ENCODE assay signal across 8 mouse cellular contexts in genomic region chr3:89953420-89953819, GRCm38 (mm10). TPM values are rescaled to one million over a fixed set of nuclear protein-coding genes. Genes with fewer than 3 reads are reported as not detected.
DNase-seq lines count a peak whose midpoint lies in the region; TF ChIP-seq lines count a peak whose summit lies in the region.

No protein-coding gene starts in this region.

- H3K27ac ChIP-seq in CH12.LX (ENCODE audit: insufficient read depth, low read depth): no peak overlapping the region
- no peak overlapping the region for H3K27ac ChIP-seq in heart, embryonic 10.5 days

- dilution Hi-C loops in CH12.LX (cut with MboI; ENCODE audit: extremely low pct_ligation_motif_present, extremely low pct_unique_long_range_greater_than_20kb, low sequenced_read_pairs): no loop called here

- TF ChIP-seq POLR2A in CH12.LX (IDR thresholded peaks at IDR 0.05; ENCODE audit: low read depth, low read length): no peak

- WGBS in heart, embryonic 10.5 days: 8% methylated on average over 4 of the region's 4 CpGs

- H3K36me3 ChIP-seq in CH12.LX (replicated peaks in 1 of 2; ENCODE audit: control insufficient read depth in 1 of 2, insufficient read depth in 1 of 2, low read length in 1 of 2): peaks cover 75 to 95% of the 10 kb centered on the region in 2 experiments
- H3K36me3 ChIP-seq in heart, embryonic 10.5 days: peaks cover 98% of the 10 kb centered on the region

- peak; percentile 78 to 96 for TF ChIP-seq CTCF in CH12.LX (conservative IDR thresholded peaks at IDR 0.05 in 1 of 2, IDR thresholded peaks at IDR 0.05 in 1 of 2; ENCODE audit: low read depth in 2 of 2, low read length in 2 of 2)

- TF ChIP-seq EP300 in CH12.LX (IDR thresholded peaks at IDR 0.05; ENCODE audit: low read length): no peak

- no peaks in the 10 kb centered on the region for H3K27me3 ChIP-seq in CH12.LX (replicated peaks)
- no peaks in the 10 kb centered on the region for H3K27me3 ChIP-seq in heart, embryonic 10.5 days (ENCODE audit: insufficient read depth, poor library complexity, severe bottlenecking)

- no peak overlapping the region for H3K9ac ChIP-seq in CH12.LX (ENCODE audit: insufficient read depth, low read depth)

- H3K4me1 ChIP-seq in CH12.LX (ENCODE audit: control insufficient read depth in 1 of 2, insufficient read depth in 2 of 2): peaks cover 1 to 25% of the 10 kb centered on the region in 2 experiments; a peak in 3 of 4 replicates
- 0 out of 2 replicates have a peak, but pooled peaks cover 2% of the 10 kb centered on the region for H3K4me1 ChIP-seq in heart, embryonic 10.5 days

- in situ Hi-C loops in CH12.LX (cut with MboI; ENCODE audit: low pct_ligation_motif_present, low pct_unique_long_range_greater_than_20kb, low sequenced_read_pairs): loop anchor here (25.0 kb wide), 1 partner anchor 166 kb away; no protein-coding TSS in a partner anchor

- DNase-seq in CH12.LX (ENCODE audit: extremely low read depth): peak; percentile 84
- peak; percentile 77 for DNase-seq in adrenal gland, adult 18-20 months (ENCODE audit: low spot score in 2 of 2)
- peak; percentile 69 for DNase-seq in embryo, embryonic 9.5 days (ENCODE audit: extremely low spot score)
- peak; percentile 89 for DNase-seq in heart, embryonic 10.5 days (ENCODE audit: low spot score)
- peak; percentile 85 for DNase-seq in layer of hippocampus, adult 11-12 months (ENCODE audit: low spot score)
- peak; percentile 78 for DNase-seq in lung, postnatal 25 days (ENCODE audit: low spot score)
- peak; percentile 78 for DNase-seq in right cerebral cortex, postnatal 14 days
- peak; percentile 48 for DNase-seq in yolk sac, embryonic 10.5 days (ENCODE audit: low spot score)

- H3K79me2 ChIP-seq in CH12.LX (replicated peaks; ENCODE audit: control insufficient read depth, extremely low read depth, insufficient read depth, poor library complexity, severe bottlenecking): no peaks in the 10 kb centered on the region

- peak; percentile 89 for TF ChIP-seq RAD21 in CH12.LX (IDR thresholded peaks at IDR 0.05; ENCODE audit: low read depth, low read length)

- no peak overlapping the region for H3K4me3 ChIP-seq in CH12.LX (replicated peaks in 1 of 3; ENCODE audit: low read depth in 2 of 3, low read length in 2 of 3, poor library complexity in 1 of 3)
- no peak overlapping the region for H3K4me3 ChIP-seq in heart, embryonic 10.5 days

- H3K4me2 ChIP-seq in CH12.LX (ENCODE audit: insufficient read depth, low read depth, poor library complexity, severe bottlenecking): no peak overlapping the region

- peaks cover 2% of the 10 kb centered on the region for H3K9me3 ChIP-seq in CH12.LX (replicated peaks; ENCODE audit: low read length)
- H3K9me3 ChIP-seq in heart, embryonic 10.5 days: no peaks in the 10 kb centered on the region

TF ChIP-seq in CH12.LX, 34 proteins besides CTCF, POLR2A, EP300 and RAD21:
- TF ChIP-seq NELFE (IDR thresholded peaks at IDR 0.05; ENCODE audit: low read depth, low read length) (peak; percentile 48; the same call in 1 of the 2 replicates), MAFK (IDR thresholded peaks at IDR 0.05; ENCODE audit: insufficient replicate concordance, low read length) (no peak), ELF1 (IDR thresholded peaks at IDR 0.05; ENCODE audit: low read depth, low read length) (peak; percentile 55; the same call in 1 of the 2 replicates), USF1 (IDR thresholded peaks at IDR 0.05; ENCODE audit: low read depth, low read length) (no peak), ETS1 (conservative IDR thresholded peaks at IDR 0.05; ENCODE audit: low read depth, low read length) (no peak), JUN (IDR thresholded peaks at IDR 0.05; ENCODE audit: insufficient read depth, low read depth, low read length) (no peak), IRF4 (IDR thresholded peaks at IDR 0.05; ENCODE audit: low read depth, low read length) (no peak), ZKSCAN1 (IDR thresholded peaks at IDR 0.05; ENCODE audit: borderline replicate concordance, low read depth, low read length) (no peak), NRF1 (IDR thresholded peaks at IDR 0.05; ENCODE audit: low read depth, low read length) (no peak), MEF2A (IDR thresholded peaks at IDR 0.05; ENCODE audit: borderline replicate concordance, low read depth, low read length) (no peak), KAT2A (IDR thresholded peaks at IDR 0.05; ENCODE audit: insufficient replicate concordance, low read length) (no peak), SMC3 (IDR thresholded peaks at IDR 0.05; ENCODE audit: low read depth, low read length) (peak; percentile 95), USF2 (conservative IDR thresholded peaks at IDR 0.05; ENCODE audit: low read depth, low read length) (no peak), UBTF (IDR thresholded peaks at IDR 0.05; ENCODE audit: low read depth, low read length) (no peak), MAX (IDR thresholded peaks at IDR 0.05; ENCODE audit: low read length) (no peak), GABPA (IDR thresholded peaks at IDR 0.05; ENCODE audit: insufficient replicate concordance, low read depth, low read length) (no peak), JUND (conservative IDR thresholded peaks at IDR 0.05; ENCODE audit: low read depth, low read length) (no peak), ZC3H11A (IDR thresholded peaks at IDR 0.05; ENCODE audit: low read depth, low read length) (peak; percentile 70), BHLHE40 (IDR thresholded peaks at IDR 0.05; ENCODE audit: low read depth, low read length) (no peak), TBP (conservative IDR thresholded peaks at IDR 0.05; ENCODE audit: low read depth, low read length) (no peak), MXI1 (IDR thresholded peaks at IDR 0.05; ENCODE audit: low read depth, low read length) (no peak), MAZ (IDR thresholded peaks at IDR 0.05; ENCODE audit: low read depth, low read length) (no peak), CHD1 (IDR thresholded peaks at IDR 0.05; ENCODE audit: low read depth, low read length) (no peak), TCF12 (IDR thresholded peaks at IDR 0.05; ENCODE audit: low read depth, low read length) (0 out of 2 replicates have a peak, but pooled peaks have one; percentile 9), MYC (IDR thresholded peaks at IDR 0.05; ENCODE audit: low read depth, low read length) (no peak)

RNA-seq across cellular contexts. Expression of gene Atp8b2, which starts 9.9 kb away (rescaled TPM):
- total RNA-seq in CH12.LX (2012; rRNA removed): 35.8 and 51.8 TPM in 2 replicates
- 33.2 and 34.2 TPM in 2 replicates for total RNA-seq in CH12.LX (2014; rRNA removed)
- 31.3 and 44.4 TPM in 2 replicates for polyA plus RNA-seq in CH12.LX (2012; ENCODE audit: insufficient read length, low read depth)
- total RNA-seq in adrenal gland, adult 18-20 months (2021): 10 to 100 TPM; 26.5 to 39.9 TPM
- 15.3 and 17.7 TPM in 2 replicates for polyA plus RNA-seq in heart, embryonic 10.5 days (2016; fragmentation: Nextera tagmentation; extraction: Ambion mirVana)

RNA-seq across cellular contexts. Expression of gene Il6ra, which starts 40.4 kb away (rescaled TPM):
- total RNA-seq in CH12.LX (2012; rRNA removed): 1.4 and 2.2 TPM in 2 replicates
- 1.4 and 1.6 TPM in 2 replicates for total RNA-seq in CH12.LX (2014; rRNA removed)
- 4.4 and 4.8 TPM in 2 replicates for polyA plus RNA-seq in CH12.LX (2012; ENCODE audit: insufficient read length, low read depth)
- 10 to 100 TPM in 1 of 2 experiments, 1 to 10 TPM in 1; 7.8 to 13.9 TPM for total RNA-seq in adrenal gland, adult 18-20 months (2021)
- polyA plus RNA-seq in heart, embryonic 10.5 days (2016; fragmentation: Nextera tagmentation; extraction: Ambion mirVana): 0.28 and 0.48 TPM in 2 replicates

RNA-seq across cellular contexts. Expression of gene Hax1, which starts 45.2 kb away (rescaled TPM):
- total RNA-seq in CH12.LX (2012; rRNA removed) (268 and 353 TPM in 2 replicates), CH12.LX (2014; rRNA removed) (294 and 302 TPM in 2 replicates)
- 304 and 319 TPM in 2 replicates for polyA plus RNA-seq in CH12.LX (2012; ENCODE audit: insufficient read length, low read depth)
- total RNA-seq in adrenal gland, adult 18-20 months (2021): 100 to 1,000 TPM; 150 to 153 TPM
- polyA plus RNA-seq in heart, embryonic 10.5 days (2016; fragmentation: Nextera tagmentation; extraction: Ambion mirVana): 114 and 150 TPM in 2 replicates
